18 mouse cellular contexts compared by ENCODE assay signal in genomic region chr2:118196966-118197365, GRCm38 (mm10). TPM values are rescaled to one million over a fixed set of nuclear protein-coding genes. Genes with fewer than 3 reads are reported as not detected.
DNase-seq lines count a peak whose midpoint lies in the region; ATAC-seq and TF ChIP-seq lines count a peak whose summit lies in the region.
"Had no signal": no experiment of that assay in that cellular context is flagged by ENCODE, and none has a peak within 500 bp of the region (broad histone marks: within the 10 kb centered on the region; RNA-seq: fewer than 3 reads in every experiment).

No protein-coding gene starts in this region.

- DNase-seq in heart, adult 11 months = peak; percentile 76
- DNase-seq in heart, adult 9 months (ENCODE audit: low spot score in 2 of 2) = no peak
- DNase-seq in liver, embryonic 14.5 days (ENCODE audit: low read depth in 3 of 3, low spot score in 3 of 3) = no peak
- DNase-seq in liver (no peak), ES-CJ7 (ENCODE audit: low read depth, low spot score) (peak; percentile 27)
- DNase-seq in gastrocnemius, postnatal 10 days = no peak
- DNase-seq: cerebellum, adult 9-11 months; heart, postnatal 36 days; kidney, postnatal 10 days; lung, postnatal 36 days; retina, postnatal 1 day had no signal

- 0 out of 2 replicates have a peak, but pooled peaks have one; percentile 7 for TF ChIP-seq CTCF in liver, embryonic 14.5 days (IDR thresholded peaks at IDR 0.05; ENCODE audit: low read depth)

- no peak overlapping the region for H3K27ac ChIP-seq in liver, embryonic 14.5 days
- H3K27ac ChIP-seq: embryonic facial prominence, embryonic 15.5 days; limb, embryonic 13.5 days; midbrain, embryonic 12.5 days had no signal

- ATAC-seq in liver, embryonic 14.5 days (ENCODE audit: insufficient read depth) = no peak
- ATAC-seq in common myeloid progenitor, adult 5-6 weeks (replicated peaks; ENCODE audit: low read depth, poor library complexity, severe bottlenecking) = 0 out of 2 replicates have a peak, but pooled peaks have one; percentile 29

- no peaks in the 10 kb centered on the region for H3K36me3 ChIP-seq in liver, embryonic 14.5 days (replicated peaks; ENCODE audit: control insufficient read depth, insufficient read depth, low read depth)
- H3K36me3 ChIP-seq: embryonic facial prominence, embryonic 15.5 days; G1E; heart, embryonic 12.5 days; limb, embryonic 13.5 days; midbrain, embryonic 12.5 days had no signal

- no peaks in the 10 kb centered on the region for H3K27me3 ChIP-seq in liver, embryonic 14.5 days (ENCODE audit: control insufficient read depth, insufficient read depth, low read length)
- H3K27me3 ChIP-seq: embryonic facial prominence, embryonic 15.5 days; limb, embryonic 13.5 days had no signal

- WGBS in liver, embryonic 14.5 days (ENCODE audit: insufficient replicate concordance) = 41% methylated on average over 3 of the region's 3 CpGs

- H3K4me2 ChIP-seq in liver, embryonic 14.5 days (ENCODE audit: low read depth) = no peak overlapping the region
- H3K4me2 ChIP-seq: embryonic facial prominence, embryonic 15.5 days; heart, embryonic 12.5 days; limb, embryonic 13.5 days; midbrain, embryonic 12.5 days had no signal

- H3K9ac ChIP-seq in liver, embryonic 14.5 days (replicated peaks) = no peak overlapping the region
- H3K9ac ChIP-seq: embryonic facial prominence, embryonic 15.5 days; heart, embryonic 12.5 days; limb, embryonic 13.5 days; midbrain, embryonic 12.5 days had no signal

- H3K4me1 ChIP-seq in liver, embryonic 14.5 days (replicated peaks; ENCODE audit: control insufficient read depth in 2 of 2, insufficient read depth in 2 of 2, low read length in 1 of 2) = no peaks in the 10 kb centered on the region
- H3K4me1 ChIP-seq: embryonic facial prominence, embryonic 15.5 days; heart, embryonic 12.5 days; midbrain, embryonic 12.5 days had no signal

- no peak for TF ChIP-seq EP300 in liver, embryonic 14.5 days (IDR thresholded peaks at IDR 0.05; ENCODE audit: low read depth)

- H3K9me3 ChIP-seq in liver, embryonic 14.5 days (ENCODE audit: control insufficient read depth, low read length) = no peaks in the 10 kb centered on the region
- H3K9me3 ChIP-seq: embryonic facial prominence, embryonic 15.5 days; G1E; limb, embryonic 13.5 days; midbrain, embryonic 12.5 days had no signal

- no peak overlapping the region for H3K4me3 ChIP-seq in liver, embryonic 14.5 days (ENCODE audit: insufficient read depth in 1 of 2, low read depth in 2 of 2, low read length in 2 of 2)
- H3K4me3 ChIP-seq: embryonic facial prominence, embryonic 15.5 days; heart, embryonic 12.5 days; limb, embryonic 13.5 days; midbrain, embryonic 12.5 days had no signal

RNA-seq across cellular contexts. Expression of gene Fsip1, which starts 59.8 kb away (rescaled TPM):
- polyA plus RNA-seq in liver, embryonic 14.5 days (2012; rRNA removed) = 0.08 and 0.09 TPM in 2 replicates
- 0.06 and 0.14 TPM in 2 replicates for polyA plus RNA-seq in liver, embryonic 14.5 days (2014; fragmentation: Nextera tagmentation; extraction: Ambion mirVana)
- total RNA-seq in common myeloid progenitor, adult 5-6 weeks (2017) = 0.23 TPM in 1 of 2 replicates, not detected in the other
- total RNA-seq in gastrocnemius, postnatal 10 days (2021) = not detected
- total RNA-seq: gastrocnemius, postnatal 4 days; heart, postnatal 36 days had no signal
- polyA plus RNA-seq: G1E; heart, embryonic 12.5 days had no signal

Comparison
In these comparisons a context has a peak if more than half of its experiments do, and no peak if none do; other contexts are left out.
1. DNase-seq: peak in heart, adult 11 months (single experiment) and ES-CJ7 (single experiment); none in heart, adult 9 months (0 of 2), liver, embryonic 14.5 days (0 of 3), liver (single experiment) and gastrocnemius, postnatal 10 days (single experiment).